Mouse (Mus musculus): ENCODE data around the gene Lancl2.

Lancl2 gene

DNA sequence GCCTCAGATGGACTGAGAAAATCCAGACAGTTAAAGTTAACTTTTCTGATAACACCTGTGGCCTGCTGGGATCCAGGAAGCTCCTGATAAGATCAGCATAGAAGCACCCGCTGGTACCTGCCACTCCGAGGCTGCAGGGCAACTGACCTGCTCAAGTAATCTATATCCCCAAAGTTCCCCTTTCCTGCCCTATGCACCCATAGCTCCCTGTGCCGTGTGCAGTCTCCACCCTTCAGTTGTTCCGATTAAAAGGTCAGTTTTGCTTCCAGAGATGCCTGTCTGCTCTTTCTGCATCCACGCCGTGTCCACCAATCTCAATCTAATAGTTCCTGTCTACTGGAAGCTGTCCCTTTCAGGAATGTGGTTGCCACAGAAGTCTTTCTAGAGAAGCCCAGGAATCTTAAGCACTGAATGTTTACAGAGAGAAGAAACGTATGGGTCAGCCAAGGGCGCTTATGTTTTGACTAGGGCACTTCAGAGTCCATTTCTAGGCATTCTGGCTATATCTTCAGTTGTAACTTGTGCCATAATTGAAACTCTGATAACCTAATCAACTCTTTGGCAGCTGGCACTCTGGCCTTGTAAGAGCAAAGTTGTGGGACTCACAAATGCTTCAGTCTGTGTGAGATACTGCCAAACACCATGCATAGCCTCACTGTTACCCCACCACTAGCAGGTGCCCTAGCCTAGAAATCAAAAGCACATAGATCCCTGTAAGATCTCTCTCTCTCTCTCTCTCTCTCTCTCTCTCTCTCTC, 65.0 kb downstream of the Lancl2 start:
- DNase-seq (ENCODE audit: low read depth, low spot score), result no peak

DNA sequence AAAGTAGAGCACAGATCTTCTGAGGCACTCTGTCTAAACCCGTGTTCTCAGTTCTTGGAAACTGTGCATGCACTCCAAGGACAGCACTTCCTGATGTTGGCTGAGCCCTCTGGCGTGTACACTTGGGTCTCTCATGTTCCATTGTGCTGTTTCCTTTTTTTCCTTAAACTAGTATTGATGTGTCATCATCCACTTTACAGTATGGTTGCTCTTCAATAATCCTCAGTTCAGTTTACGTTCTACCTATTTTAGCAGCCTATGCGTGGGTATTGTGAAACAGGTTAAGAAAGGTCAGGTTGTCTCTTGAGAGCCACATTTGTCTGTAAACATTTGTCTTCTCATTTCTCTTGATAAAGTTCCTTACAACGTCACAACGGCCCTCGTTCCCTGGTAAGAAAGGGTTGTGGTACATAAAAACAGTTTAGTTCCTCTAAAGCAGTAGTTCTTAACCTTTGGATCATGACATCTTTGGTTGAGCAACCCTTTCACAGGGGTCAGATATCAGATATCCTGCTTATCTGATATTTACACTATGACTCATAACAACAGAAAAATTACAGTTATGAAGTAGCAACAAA, 66.7 kb downstream of the Lancl2 start:
- no peak for DNase-seq (ENCODE audit: low read depth, low spot score)

DNA sequence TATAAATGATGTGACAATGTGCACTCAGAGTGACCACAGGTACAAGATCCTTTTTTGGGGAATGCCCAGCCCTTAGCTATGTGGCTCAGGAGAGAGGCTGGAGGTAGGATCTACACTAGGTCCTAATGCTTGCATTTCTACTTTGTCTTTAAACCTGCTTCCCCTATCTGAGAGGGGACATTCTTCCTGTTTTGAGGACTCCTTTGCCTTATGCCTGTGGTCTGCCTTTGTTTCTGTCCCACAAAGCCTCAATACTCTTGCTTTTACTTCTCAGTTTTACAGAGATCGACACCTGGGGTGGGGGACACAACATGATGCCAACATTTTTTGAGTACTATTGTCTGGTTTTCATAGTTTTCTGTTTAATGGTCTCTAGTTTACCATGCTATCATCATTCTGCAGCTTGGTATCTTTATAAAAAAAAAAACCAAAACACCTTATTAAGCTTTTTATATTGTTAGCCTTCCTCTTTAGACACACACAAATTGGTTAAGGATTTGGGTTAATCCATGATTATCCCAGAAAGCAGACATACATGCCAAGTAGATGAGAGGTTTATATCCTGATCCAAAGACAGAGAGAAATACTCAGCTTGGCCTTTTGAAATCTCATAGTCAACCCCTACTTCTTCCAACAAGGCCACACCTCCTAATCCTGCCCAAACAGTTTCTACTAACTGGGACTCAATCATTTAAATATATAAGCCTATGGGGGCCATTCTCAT, 68.3 kb downstream of the Lancl2 start:
- no peak for DNase-seq (ENCODE audit: low read depth, low spot score)

DNA sequence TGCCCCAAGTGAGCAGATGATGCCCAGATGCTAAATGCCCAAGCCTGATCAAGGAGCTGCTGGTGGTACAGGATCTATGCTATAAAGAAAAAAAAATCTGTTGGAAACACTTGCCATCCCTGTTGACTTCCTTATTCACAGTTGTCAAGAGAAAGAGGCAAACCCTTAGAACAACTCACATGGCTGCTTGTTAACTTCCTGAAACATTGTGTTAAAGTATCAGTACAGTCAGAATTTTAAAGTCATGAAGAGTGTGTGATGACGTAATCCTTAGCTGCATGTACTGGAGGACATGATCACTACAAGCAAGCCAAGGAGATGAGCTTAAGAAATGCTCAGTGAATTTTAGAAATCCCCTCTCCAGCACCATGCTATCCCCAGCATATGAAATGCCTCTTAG, 71.5 kb downstream of the Lancl2 start:
- no peak for DNase-seq (ENCODE audit: low read depth, low spot score)

DNA sequence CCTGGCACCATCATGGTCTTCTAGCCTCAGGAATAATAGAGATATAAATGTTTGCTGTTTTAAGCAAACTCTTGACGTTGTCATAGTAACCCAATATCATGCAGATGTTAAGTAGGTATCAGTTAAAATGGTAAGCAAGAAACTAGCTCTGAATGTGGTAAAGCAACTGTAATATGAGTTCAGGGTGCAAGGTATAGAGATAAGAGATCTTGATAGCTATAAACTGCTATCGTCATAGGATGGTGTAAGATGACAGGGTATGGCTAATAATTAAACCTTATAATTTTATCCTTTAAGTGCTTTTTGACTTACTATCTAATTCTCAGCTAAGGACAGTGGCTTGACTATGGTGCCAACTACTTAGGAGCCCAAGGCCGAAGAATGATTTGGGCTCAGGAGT, 78.0 kb downstream of the Lancl2 start:
- DNase-seq (ENCODE audit: low read depth, low spot score), result no peak

DNA sequence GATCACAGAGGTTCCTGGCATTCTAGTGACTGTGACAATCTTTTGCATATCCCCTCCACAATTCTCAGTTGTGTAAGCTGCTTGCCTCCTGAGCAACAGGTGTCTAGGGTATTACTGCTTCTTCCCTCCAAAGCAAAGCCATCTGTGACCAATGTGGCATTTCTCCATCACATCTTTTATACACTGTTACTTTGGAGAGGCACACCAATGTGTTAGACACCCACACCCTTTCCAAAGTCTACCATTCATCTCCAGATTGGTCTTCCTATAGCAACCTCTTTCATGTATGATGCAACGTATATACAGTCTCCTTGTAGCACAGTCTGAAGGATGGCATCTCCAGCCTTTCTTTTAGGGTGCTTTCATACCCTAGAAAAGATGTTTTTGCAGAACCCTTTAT, 80.3 kb downstream of the Lancl2 start:
- no peak for DNase-seq (ENCODE audit: low read depth, low spot score)

DNA sequence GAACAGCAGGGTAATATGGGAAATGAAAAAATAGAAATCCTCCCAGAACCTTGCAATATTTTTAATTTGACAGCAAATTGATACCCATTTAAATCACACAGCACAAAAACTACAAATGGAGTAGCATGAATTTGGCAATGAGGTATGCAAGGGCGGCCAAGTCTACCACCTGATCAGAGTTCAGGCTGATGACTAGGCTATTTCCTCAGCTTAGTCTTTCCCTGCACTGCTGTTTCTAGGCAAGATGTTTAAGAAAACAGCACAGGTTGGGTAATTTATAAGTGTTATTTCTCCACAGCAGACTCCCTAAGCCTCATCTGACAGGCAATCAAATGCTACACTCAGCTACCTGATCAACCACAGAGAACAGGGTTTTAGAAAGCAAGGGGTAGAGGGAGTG, 81.9 kb downstream of the Lancl2 start:
- no peak for DNase-seq (ENCODE audit: low read depth, low spot score)

DNA sequence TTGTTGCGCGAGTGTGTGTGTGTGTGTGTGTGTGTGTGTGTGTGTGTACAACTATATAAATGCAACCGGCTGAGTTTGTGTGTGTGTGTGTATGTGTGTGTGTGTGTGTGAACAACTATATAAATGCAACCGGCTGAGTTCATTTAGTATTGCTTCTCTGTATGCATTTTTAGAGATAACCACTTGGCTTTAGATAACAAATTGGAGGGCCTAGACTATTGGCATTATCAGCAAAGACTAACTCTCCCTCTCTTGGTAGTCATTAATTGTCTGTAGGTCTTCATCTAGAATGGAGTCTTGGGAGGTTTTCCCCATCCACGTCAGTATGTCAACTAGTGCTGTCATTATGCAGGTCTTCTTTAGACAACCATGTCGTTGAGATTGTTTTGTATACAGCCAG, 85.0 kb downstream of the Lancl2 start:
- no peak for DNase-seq (ENCODE audit: low read depth, low spot score)

Data from skeletal muscle tissue, adult 2 months (tissue).